Mouse (Mus musculus) ES-E14 (cell line): Measurements from ENCODE around the gene C1galt1.

Source experiments
- MAFK ChIP-seq: IDR thresholded peaks from 2 replicates; pipeline ENCODE4 v1.6.1; 2014; ENCODE audit warnings: mild to moderate bottlenecking, low read depth, low read length, inconsistent platforms; ENCODE audit not compliant: insufficient read depth
- ZC3H11A ChIP-seq: IDR thresholded peaks from 2 replicates; pipeline ENCODE4 v1.6.1; 2012; ENCODE audit warnings: low read depth, mild to moderate bottlenecking, inconsistent platforms, low read length, borderline replicate concordance

- no peak for TF ChIP-seq ZC3H11A
- no peak for TF ChIP-seq MAFK
Observed at GRCm38 (mm10) chr6:7816233-7816632, 28.4 kb upstream of the C1galt1 start.
